Mouse (Mus musculus): Measurements from ENCODE around the gene Rbx1. TPM values are rescaled to one million over a fixed set of nuclear protein-coding genes. Genes with fewer than 3 reads are reported as not detected.
"Not testable (repeated sequence)": the region's sequence is repeated elsewhere in the genome, so short reads cannot be mapped to it uniquely, and the experiment has no call there.

Gene Rbx1
- total RNA-seq (2014; rRNA removed) (45.5 and 59.3 TPM in 2 replicates), polyA plus RNA-seq (2012; rRNA removed) (52.3 and 55.4 TPM in 2 replicates)

GRCm38 (mm10) chr15:81465901-81466737 lies at the start of gene Rbx1:
Gene Rbx1, plus strand, starts transcription at chr15:81466296.
- H3K4me1 ChIP-seq (ENCODE audit: control insufficient read depth, insufficient read depth, low read length) = peaks cover 9% of the 10 kb centered on the region; the same call in 1 of the 2 replicates
- no peaks in the 10 kb centered on the region for H3K27me3 ChIP-seq (ENCODE audit: control insufficient read depth, insufficient read depth, low read length)
- peak within 1 kb of the TSS; percentile 89 for H3K4me3 ChIP-seq (ENCODE audit: insufficient read depth, low read depth, low read length)
- TF ChIP-seq CTCF (IDR thresholded peaks at IDR 0.05; ENCODE audit: low read depth, low read length) (no peak), POLR2A (IDR thresholded peaks at IDR 0.05; ENCODE audit: extremely low read depth, insufficient read depth, low read length) (peak; percentile 53; the same call in 1 of the 2 replicates)
- DNase-seq (ENCODE audit: extremely low read depth, low read depth, low spot score) = peak; percentile 84
- peaks cover 6% of the 10 kb centered on the region; the same call in 1 of the 2 replicates for H3K79me2 ChIP-seq (ENCODE audit: control insufficient read depth, insufficient read depth, low read length)
- H3K36me3 ChIP-seq (ENCODE audit: control insufficient read depth, insufficient read depth, low read length) = peaks cover 10% of the 10 kb centered on the region
- peak within 1 kb of the TSS; percentile 89 for H3K27ac ChIP-seq (replicated peaks; ENCODE audit: insufficient read depth, low read depth, low read length)
- WGBS = under 1% methylated on average over 60 of the region's 62 CpGs
- H3K9ac ChIP-seq (ENCODE audit: low read depth, low read length) = peak within 1 kb of the TSS; percentile 80

- not testable (repeated sequence) for H3K9ac ChIP-seq (ENCODE audit: low read depth, low read length); H3K27me3 ChIP-seq (ENCODE audit: control insufficient read depth, insufficient read depth, low read length); H3K4me3 ChIP-seq (ENCODE audit: insufficient read depth, low read depth, low read length)
- Histone ChIP-seq H3K4me1 (ENCODE audit: control insufficient read depth, insufficient read depth, low read length) (peaks cover 12% of the 10 kb centered on the region), H3K36me3 (ENCODE audit: control insufficient read depth, insufficient read depth, low read length) (peaks cover 14% of the 10 kb centered on the region; the same call in 1 of the 2 replicates), H3K79me2 (ENCODE audit: control insufficient read depth, insufficient read depth, low read length) (peaks cover 21% of the 10 kb centered on the region; the same call in 1 of the 2 replicates), H3K27ac (replicated peaks; ENCODE audit: insufficient read depth, low read depth, low read length) (peak overlapping the region; percentile 39)
- 7% methylated on average over 22 of the region's 22 CpGs for WGBS
- DNase-seq (ENCODE audit: extremely low read depth, low read depth, low spot score) = peak; percentile 86
Observed at GRCm38 (mm10) chr15:81416763-81417310, 49.3 kb upstream of the Rbx1 start.

GRCm38 (mm10) chr15:81418065-81418464 lies 48.0 kb upstream of the Rbx1 start:
- Histone ChIP-seq H3K9ac (ENCODE audit: low read depth, low read length) (no peak overlapping the region), H3K4me3 (ENCODE audit: insufficient read depth, low read depth, low read length) (no peak overlapping the region), H3K27ac (replicated peaks; ENCODE audit: insufficient read depth, low read depth, low read length) (peak overlapping the region; percentile 26; the same call in 1 of the 2 replicates), H3K79me2 (ENCODE audit: control insufficient read depth, insufficient read depth, low read length) (peaks cover 12% of the 10 kb centered on the region; the same call in 1 of the 2 replicates), H3K4me1 (ENCODE audit: control insufficient read depth, insufficient read depth, low read length) (peaks cover 18% of the 10 kb centered on the region), H3K36me3 (ENCODE audit: control insufficient read depth, insufficient read depth, low read length) (peaks cover 14% of the 10 kb centered on the region; the same call in 1 of the 2 replicates), H3K27me3 (ENCODE audit: control insufficient read depth, insufficient read depth, low read length) (no peaks in the 10 kb centered on the region)
- TF ChIP-seq POLR2A (IDR thresholded peaks at IDR 0.05; ENCODE audit: extremely low read depth, insufficient read depth, low read length) (no peak), CTCF (IDR thresholded peaks at IDR 0.05; ENCODE audit: low read depth, low read length) (no peak)
- WGBS = 55% methylated on average over 4 of the region's 4 CpGs
- DNase-seq (ENCODE audit: extremely low read depth, low read depth, low spot score) = peak; percentile 43

- Histone ChIP-seq H3K9ac (ENCODE audit: low read depth, low read length) (no peak overlapping the region), H3K27ac (replicated peaks; ENCODE audit: insufficient read depth, low read depth, low read length) (no peak overlapping the region), H3K4me1 (ENCODE audit: control insufficient read depth, insufficient read depth, low read length) (peaks cover 18% of the 10 kb centered on the region), H3K36me3 (ENCODE audit: control insufficient read depth, insufficient read depth, low read length) (peaks cover 6% of the 10 kb centered on the region; the same call in 1 of the 2 replicates), H3K27me3 (ENCODE audit: control insufficient read depth, insufficient read depth, low read length) (no peaks in the 10 kb centered on the region), H3K79me2 (ENCODE audit: control insufficient read depth, insufficient read depth, low read length) (peaks cover 15% of the 10 kb centered on the region; the same call in 1 of the 2 replicates), H3K4me3 (ENCODE audit: insufficient read depth, low read depth, low read length) (no peak overlapping the region; the same call in 1 of the 2 replicates)
- TF ChIP-seq CTCF (IDR thresholded peaks at IDR 0.05; ENCODE audit: low read depth, low read length) (no peak), POLR2A (IDR thresholded peaks at IDR 0.05; ENCODE audit: extremely low read depth, insufficient read depth, low read length) (no peak)
- WGBS = 13% methylated on average over 1 of the region's 1 CpGs
- DNase-seq (ENCODE audit: extremely low read depth, low read depth, low spot score) = peak; percentile 98
Observed at GRCm38 (mm10) chr15:81421454-81421853, 44.6 kb upstream of the Rbx1 start.

GRCm38 (mm10) chr15:81422156-81422681 lies 43.9 kb upstream of the Rbx1 start:
- 18% methylated on average over 7 of the region's 7 CpGs for whole genome bisulfite sequencing
- H3K4me3 ChIP-seq (ENCODE audit: insufficient read depth, low read depth, low read length) = peak overlapping the region; percentile 58
- peak; percentile 82 for DNase-seq (ENCODE audit: extremely low read depth, low read depth, low spot score)
- peaks cover 15% of the 10 kb centered on the region; the same call in 1 of the 2 replicates for H3K79me2 ChIP-seq (ENCODE audit: control insufficient read depth, insufficient read depth, low read length)
- H3K36me3 ChIP-seq (ENCODE audit: control insufficient read depth, insufficient read depth, low read length) = peaks cover 7% of the 10 kb centered on the region; the same call in 1 of the 2 replicates
- no peaks in the 10 kb centered on the region for H3K27me3 ChIP-seq (ENCODE audit: control insufficient read depth, insufficient read depth, low read length)
- peak overlapping the region; percentile 74 for H3K9ac ChIP-seq (ENCODE audit: low read depth, low read length)
- peak overlapping the region; percentile 99 for H3K27ac ChIP-seq (replicated peaks; ENCODE audit: insufficient read depth, low read depth, low read length)
- peaks cover 16% of the 10 kb centered on the region for H3K4me1 ChIP-seq (ENCODE audit: control insufficient read depth, insufficient read depth, low read length)
- TF ChIP-seq POLR2A (IDR thresholded peaks at IDR 0.05; ENCODE audit: extremely low read depth, insufficient read depth, low read length) (no peak), CTCF (IDR thresholded peaks at IDR 0.05; ENCODE audit: low read depth, low read length) (no peak)

All from liver, adult 2 months (tissue).